Mouse (Mus musculus) gastrocnemius, postnatal 36 days (tissue): Measurements from ENCODE around the gene Gm10220. TPM values are rescaled to one million over a fixed set of nuclear protein-coding genes. Genes with fewer than 3 reads are reported as not detected.
"Not testable (repeated sequence)": the region's sequence is repeated elsewhere in the genome, so short reads cannot be mapped to it uniquely, and the experiment has no call there.

Experiments
- DNase-seq, 2 experiments: peaks; one replicate each; pipeline ENCODE4 v3.0.0; 2022
- intact Hi-C: fragments of 180-260 bp; cut with DNase I; formaldehyde crosslinking; loops from one replicate; pipeline ENCODE4 v1.15.1; 2025
- long read RNA-seq, 2 experiments: library from polyadenylated mRNA; stranded (forward); transcript quantifications; one replicate each; pipeline ENCODE4 v2.0.0; 2021
- total RNA-seq, 2 experiments: library from RNA; stranded (reverse); gene quantifications; 2 replicates each; pipeline ENCODE4 v1.2.3; 2021

The Gm10220 gene
- total RNA-seq, result not detected
- long read RNA-seq, experiment 1, result 0 reads
- long read RNA-seq, experiment 2, result 0 reads

GRCm38 (mm10) chr5:26121321-26121720, at the start of gene Gm10220:
Gene Gm10220, minus strand, starts transcription at chr5:26121421.
- intact Hi-C loops, DNase-seq: not testable (repeated sequence)

- intact Hi-C loops, result no loop called here
- DNase-seq, result no peak
Observed at GRCm38 (mm10) chr5:26169855-26170254, 48.6 kb upstream of the Gm10220 start.

GRCm38 (mm10) chr5:26165791-26166165, 44.6 kb upstream of the Gm10220 start:
- intact Hi-C loops, result no loop called here

GRCm38 (mm10) chr5:26165036-26165790, 44.0 kb upstream of the Gm10220 start:
- intact Hi-C loops, result no loop called here

More at GRCm38 (mm10) chr5:26165791-26166165, 44.6 kb upstream of the Gm10220 start:
- DNase-seq, result no peak

GRCm38 (mm10) chr5:26157396-26158170, 36.4 kb upstream of the Gm10220 start:
- DNase-seq, result peak in 1 of 2 experiments; percentile 5

More at GRCm38 (mm10) chr5:26165036-26165790, 44.0 kb upstream of the Gm10220 start:
- DNase-seq, result peak in 1 of 2 experiments; percentile 5

GRCm38 (mm10) chr5:26142891-26143290, 21.7 kb upstream of the Gm10220 start:
- DNase-seq, result no peak
- intact Hi-C loops, result no loop called here

More at GRCm38 (mm10) chr5:26157396-26158170, 36.4 kb upstream of the Gm10220 start:
- intact Hi-C loops, result no loop called here

- DNase-seq, intact Hi-C loops: not testable (repeated sequence)
Observed at GRCm38 (mm10) chr5:26105262-26105661, 16.0 kb downstream of the Gm10220 start, which contains the start of gene 5031410I06Rik. Gene 5031410I06Rik, minus strand, starts transcription at chr5:26105362.

- intact Hi-C loops, result not testable (repeated sequence)
Observed at GRCm38 (mm10) chr5:26089191-26089590, 32.0 kb downstream of the Gm10220 start, which contains the start of gene Gm10471. Gene Gm10471, minus strand, starts transcription at chr5:26089291.

GRCm38 (mm10) chr5:26079023-26079422, 42.2 kb downstream of the Gm10220 start:
- intact Hi-C loops, DNase-seq: not testable (repeated sequence)

More at GRCm38 (mm10) chr5:26089191-26089590, 32.0 kb downstream of the Gm10220 start, which contains the start of gene Gm10471:
- not testable (repeated sequence) for DNase-seq

GRCm38 (mm10) chr5:26070716-26071115, 50.5 kb downstream of the Gm10220 start:
- DNase-seq, result no peak
- intact Hi-C loops, result no loop called here

Other genes starting within 250 kb of the Gm10220 start
- not detected for gene Gm21663, start 179.0 kb downstream of the Gm10220 start, total RNA-seq
- not detected for gene Gm21671, start 167.0 kb downstream of the Gm10220 start, total RNA-seq
- not detected for gene Gm21680, start 148.8 kb downstream of the Gm10220 start, total RNA-seq
- not detected for gene Gm21698, start 132.8 kb downstream of the Gm10220 start, total RNA-seq
- not detected for gene Gm1979, start 116.6 kb downstream of the Gm10220 start, total RNA-seq
- gene Gm5862, start 98.5 kb downstream of the Gm10220 start, total RNA-seq, result not detected
- not detected for gene Speer4a, start 81.9 kb downstream of the Gm10220 start, total RNA-seq
- gene Gm7347, start 62.8 kb downstream of the Gm10220 start, total RNA-seq, result not detected
- not detected for gene Gm10471, start 32.1 kb downstream of the Gm10220 start, total RNA-seq
- not detected for gene 5031410I06Rik, start 16.1 kb downstream of the Gm10220 start, total RNA-seq
- not detected for gene Gm7361, start 136.3 kb upstream of the Gm10220 start, total RNA-seq